In genomic region chr3:61365779-61366373, GRCm38 (mm10) we compare ENCODE assay signal across 9 mouse cellular contexts. TPM values are rescaled to one million over a fixed set of nuclear protein-coding genes. Genes with fewer than 3 reads are reported as not detected.
DNase-seq lines count a peak whose midpoint lies in the region; ATAC-seq and TF ChIP-seq lines count a peak whose summit lies in the region.
"Had no signal": no experiment of that assay in that cellular context is flagged by ENCODE, and none has a peak within 500 bp of the region (broad histone marks: within the 10 kb centered on the region; RNA-seq: fewer than 3 reads in every experiment).

B430305J03Rik (minus strand) TSS chr3:61365951.

- no peaks in the 10 kb centered on the region for H3K36me3 ChIP-seq in hindbrain, embryonic 14.5 days (replicated peaks; ENCODE audit: control insufficient read depth, insufficient read depth)
- H3K36me3 ChIP-seq in liver, postnatal 0 days (replicated peaks; ENCODE audit: insufficient read depth, low read length), result no peaks in the 10 kb centered on the region
- H3K36me3 ChIP-seq in small intestine, adult 2 months (ENCODE audit: control insufficient read depth, insufficient read depth, low read length), result no peaks in the 10 kb centered on the region

- peak within 1 kb of the TSS; percentile 70 for H3K27ac ChIP-seq in embryonic fibroblast, embryonic 13.5 days (ENCODE audit: insufficient read depth, low read length)
- H3K27ac ChIP-seq in hindbrain, embryonic 14.5 days, result peak within 1 kb of the TSS; percentile 83
- peak within 1 kb of the TSS; percentile 69 for H3K27ac ChIP-seq in liver, postnatal 0 days (ENCODE audit: low read depth)
- peak within 1 kb of the TSS; percentile 1; the same call in 1 of the 2 replicates for H3K27ac ChIP-seq in small intestine, adult 2 months (ENCODE audit: insufficient read depth, low read depth, low read length)

- peak within 1 kb of the TSS; percentile 82 for H3K9ac ChIP-seq in hindbrain, embryonic 14.5 days
- peak within 1 kb of the TSS; percentile 78 for H3K9ac ChIP-seq in liver, postnatal 0 days (replicated peaks)

- TF ChIP-seq POLR2A in embryonic fibroblast, embryonic 13.5 days (IDR thresholded peaks at IDR 0.05; ENCODE audit: low read depth, low read length), result no peak
- no peak for TF ChIP-seq POLR2A in small intestine, adult 2 months (IDR thresholded peaks at IDR 0.05; ENCODE audit: low read depth, low read length)

- no peaks in the 10 kb centered on the region for H3K27me3 ChIP-seq in hindbrain, embryonic 14.5 days (ENCODE audit: control insufficient read depth, insufficient read depth, low read length)
- no peaks in the 10 kb centered on the region for H3K27me3 ChIP-seq in liver, postnatal 0 days (ENCODE audit: insufficient read depth, low read length)
- H3K27me3 ChIP-seq in small intestine, adult 2 months (ENCODE audit: control insufficient read depth, insufficient read depth, low read length), result no peaks in the 10 kb centered on the region
- H3K27me3 ChIP-seq: Patski had no signal

- H3K4me3 ChIP-seq in embryonic fibroblast, embryonic 13.5 days (ENCODE audit: insufficient read depth, low read length), result peak within 1 kb of the TSS; percentile 75
- peak within 1 kb of the TSS; percentile 84 for H3K4me3 ChIP-seq in hindbrain, embryonic 14.5 days (replicated peaks; ENCODE audit: low read length)
- H3K4me3 ChIP-seq in liver, postnatal 0 days (ENCODE audit: low read depth, low read length), result peak within 1 kb of the TSS; percentile 81
- H3K4me3 ChIP-seq in small intestine, adult 2 months (ENCODE audit: low read depth, low read length), result peak within 1 kb of the TSS; percentile 64

- no peak for TF ChIP-seq EP300 in liver, postnatal 0 days (IDR thresholded peaks at IDR 0.05; ENCODE audit: low read depth)

- no peak for TF ChIP-seq CTCF in embryonic fibroblast, embryonic 13.5 days (IDR thresholded peaks at IDR 0.05; ENCODE audit: borderline replicate concordance, insufficient read depth, low read length)
- TF ChIP-seq CTCF in liver, postnatal 0 days (IDR thresholded peaks at IDR 0.05; ENCODE audit: low read depth), result no peak
- no peak for TF ChIP-seq CTCF in small intestine, adult 2 months (IDR thresholded peaks at IDR 0.05; ENCODE audit: extremely low read depth, insufficient read length, insufficient replicate concordance, low read depth, low read length)

- no peaks in the 10 kb centered on the region; the same call in 1 of the 2 replicates for H3K4me1 ChIP-seq in embryonic fibroblast, embryonic 13.5 days (ENCODE audit: control insufficient read depth, insufficient read depth, low read length)
- peaks cover 29% of the 10 kb centered on the region for H3K4me1 ChIP-seq in hindbrain, embryonic 14.5 days (replicated peaks; ENCODE audit: control insufficient read depth, insufficient read depth, low read length)
- H3K4me1 ChIP-seq in liver, postnatal 0 days (ENCODE audit: insufficient read depth), result peaks cover 18% of the 10 kb centered on the region; the same call in 1 of the 2 replicates
- H3K4me1 ChIP-seq in small intestine, adult 2 months (ENCODE audit: control insufficient read depth, insufficient read depth, insufficient read length, low read length), result no peaks in the 10 kb centered on the region

- no peaks in the 10 kb centered on the region for H3K9me3 ChIP-seq in hindbrain, embryonic 14.5 days (ENCODE audit: control insufficient read depth, low read length)
- H3K9me3 ChIP-seq in liver, postnatal 0 days (ENCODE audit: low read length), result no peaks in the 10 kb centered on the region

- peak; percentile 36 for DNase-seq in embryo, embryonic 10.5 days (ENCODE audit: low spot score)
- no peak for DNase-seq in embryo, embryonic 10 days (ENCODE audit: low spot score)
- peak; percentile 69 for DNase-seq in CD4-positive, CD25-positive, alpha-beta regulatory T cell, adult 2 months (ENCODE audit: low read depth, low spot score)
- DNase-seq in hindbrain, embryonic 14.5 days (ENCODE audit: low spot score), result no peak
- no peak for DNase-seq in liver, postnatal 0 days
- DNase-seq in urinary bladder, postnatal 25 days (ENCODE audit: low spot score), result no peak

- 3% methylated on average over 10 of the region's 10 CpGs for WGBS in hindbrain, embryonic 14.5 days
- 3% methylated on average over 10 of the region's 10 CpGs for WGBS in liver, postnatal 0 days (ENCODE audit: insufficient replicate concordance)
- WGBS in small intestine, adult 2 months, result 7% methylated on average over 10 of the region's 10 CpGs

- no peak for ATAC-seq in hindbrain, embryonic 14.5 days (ENCODE audit: low FRiP score)
- no peak for ATAC-seq in liver, postnatal 0 days
- ATAC-seq: Patski had no signal

- H3K4me2 ChIP-seq in hindbrain, embryonic 14.5 days (replicated peaks), result peak within 1 kb of the TSS; percentile 91
- peak within 1 kb of the TSS; percentile 99 for H3K4me2 ChIP-seq in liver, postnatal 0 days (ENCODE audit: low read depth, low read length)

RNA-seq across cellular contexts. Expression of gene B430305J03Rik, which starts in this region (rescaled TPM):
- 0.40 and 0.74 TPM in 2 replicates for polyA plus RNA-seq in embryonic fibroblast, embryonic 13.5 days (2011; ENCODE audit: insufficient read length, low read depth, missing spikeins)
- polyA plus RNA-seq in hindbrain, embryonic 14.5 days (2014; fragmentation: Nextera tagmentation; extraction: Ambion mirVana), result not detected in 2 replicates
- not detected in 2 replicates for polyA plus RNA-seq in liver, postnatal 0 days (2015; fragmentation: Nextera tagmentation; extraction: Ambion mirVana)
- polyA plus RNA-seq in small intestine, adult 2 months (2012; rRNA removed), result 0.09 TPM in 1 of 2 replicates, not detected in the other

Comparison
In these comparisons a context has a peak if more than half of its experiments do, and no peak if none do; other contexts are left out.
1. DNase-seq: peak in embryo, embryonic 10.5 days (single experiment) and CD4-positive, CD25-positive, alpha-beta regulatory T cell, adult 2 months (single experiment); none in embryo, embryonic 10 days (single experiment), hindbrain, embryonic 14.5 days (single experiment), liver, postnatal 0 days (single experiment) and urinary bladder, postnatal 25 days (single experiment).
2. H3K27ac ChIP-seq: peak in every context shown above with its lines; median percentile 83 in hindbrain, embryonic 14.5 days; 70 in embryonic fibroblast, embryonic 13.5 days; 69 in liver, postnatal 0 days; 1 in small intestine, adult 2 months.
3. Peak in every context shown above with its lines, with median percentiles within 50 percentile points of each other: H3K4me3 ChIP-seq.